Mouse (Mus musculus) heart, adult 2 months (tissue): ENCODE data around the gene Vmn2r50. TPM values are rescaled to one million over a fixed set of nuclear protein-coding genes. Genes with fewer than 3 reads are reported as not detected.
"Not testable (repeated sequence)": the region's sequence is repeated elsewhere in the genome, so short reads cannot be mapped to it uniquely, and the experiment has no call there.

Experiments
- DNase-seq, 2 experiments: peaks; one replicate each; pipeline ENCODE4 v3.0.0; 2021
- H3K27ac ChIP-seq: fragments of 200-600 bp; 2 replicates; pipeline ENCODE4 v1.8.1; 2022
- H3K27me3 ChIP-seq: fragments of 200-500 bp; 2 replicates; pipeline ENCODE4 v1.6.1; 2012; ENCODE audit warnings: mild to moderate bottlenecking, low read length, inconsistent platforms, mixed read lengths; ENCODE audit not compliant: control insufficient read depth, insufficient read depth
- H3K36me3 ChIP-seq: fragments of 200-500 bp; 2 replicates; pipeline ENCODE4 v1.6.1; 2012; ENCODE audit warnings: low read length, inconsistent platforms; ENCODE audit not compliant: control insufficient read depth, insufficient read depth
- H3K4me1 ChIP-seq: fragments of 200-500 bp; 2 replicates; pipeline ENCODE4 v1.6.1; 2011; ENCODE audit warnings: low read length; ENCODE audit not compliant: control insufficient read depth, insufficient read depth
- H3K4me3 ChIP-seq: fragments of 200-600 bp; 2 replicates; pipeline ENCODE4 v1.8.1; 2022
- H3K79me2 ChIP-seq: fragments of 200-500 bp; replicated peaks from 2 replicates; pipeline ENCODE4 v1.6.1; 2012; ENCODE audit warnings: mild to moderate bottlenecking, inconsistent platforms, low read length, moderate library complexity, mixed read lengths; ENCODE audit not compliant: control insufficient read depth, insufficient read depth
- H3K9ac ChIP-seq: fragments of 200-500 bp; 2 replicates; pipeline ENCODE4 v1.6.1; 2012; ENCODE audit warnings: low read depth, mild to moderate bottlenecking, control low read depth, inconsistent platforms, low read length, mixed read lengths
- WGBS: fragments of 180-500 bp; shearing (Covaris S2); methylation state at CpG from one replicate; pipeline ENCODE4 v1.1.7; 2018; 5-methylcytosine and 5-hydroxymethylcytosine counted together
- intact Hi-C: fragments of 180-260 bp; cut with DNase I; formaldehyde crosslinking; loops from one replicate; pipeline ENCODE4 v1.15.1; 2025
- long read RNA-seq: library from polyadenylated mRNA; stranded (forward); transcript quantifications from one replicate; pipeline ENCODE4 v2.0.0, GENCODE M21; 2021
- polyA plus RNA-seq: library from polyadenylated mRNA; depleted of rRNA; stranded (reverse); fragments of >200 nt; gene quantifications from 2 replicates; pipeline ENCODE4 v1.2.3, GENCODE M21; 2012; rRNA removed
- total RNA-seq, 2 experiments: library from RNA; stranded (reverse); gene quantifications; 2 replicates each; pipeline ENCODE4 v1.2.3; 2021

Gene Vmn2r50
- not detected for total RNA-seq
- polyA plus RNA-seq, result not detected in 2 replicates
- long read RNA-seq, result 0 reads

DNA sequence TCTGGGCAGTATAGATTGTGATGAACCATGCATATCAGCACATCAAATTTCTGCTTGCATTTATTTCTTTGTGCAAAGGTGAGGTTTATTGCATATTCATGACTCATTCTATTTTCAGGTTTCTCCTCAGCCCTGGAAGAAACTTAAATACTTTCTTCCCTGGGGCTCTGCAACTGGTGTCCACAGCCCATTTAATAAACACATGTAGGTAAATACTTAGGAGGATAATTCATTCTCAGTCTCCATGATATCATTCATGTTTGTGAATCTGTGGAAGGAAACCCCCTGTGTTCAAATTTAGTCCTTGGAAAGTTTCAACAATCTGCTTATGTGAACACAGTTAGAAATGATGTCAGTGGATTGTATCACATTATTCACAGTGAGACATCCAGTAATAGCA lies at the start of gene Vmn2r50:
TSS of gene Vmn2r50 (minus strand) at position 101 of the 400 bp plus-strand sequence.
- intact Hi-C loops, H3K4me1 ChIP-seq, H3K36me3 ChIP-seq, H3K9ac ChIP-seq, DNase-seq, H3K4me3 ChIP-seq, H3K79me2 ChIP-seq, H3K27ac ChIP-seq, H3K27me3 ChIP-seq: not testable (repeated sequence)

- H3K9ac ChIP-seq, H3K79me2 ChIP-seq, H3K4me3 ChIP-seq, H3K27ac ChIP-seq, DNase-seq, H3K27me3 ChIP-seq, H3K36me3 ChIP-seq, intact Hi-C loops, H3K4me1 ChIP-seq: not testable (repeated sequence)
- 14% methylated on average over 2 of the region's 2 CpGs for WGBS
Observed at GRCm38 (mm10) chr7:9992157-9992556, 60.9 kb downstream of the Vmn2r50 start, which contains the start of gene Vmn2r49. TSS of gene Vmn2r49 (minus strand) at chr7:9992257.

Other genes starting within 250 kb of the Vmn2r50 start
- not detected for gene Vmn2r47, start 212.0 kb downstream of the Vmn2r50 start, total RNA-seq
- not detected in 2 replicates for gene Vmn2r47, start 212.0 kb downstream of the Vmn2r50 start, polyA plus RNA-seq
- gene Vmn2r48, start 99.7 kb downstream of the Vmn2r50 start, total RNA-seq, result not detected
- not detected in 2 replicates for gene Vmn2r48, start 99.7 kb downstream of the Vmn2r50 start, polyA plus RNA-seq
- gene Vmn2r49, start 61.0 kb downstream of the Vmn2r50 start, total RNA-seq, result not detected
- not detected in 2 replicates for gene Vmn2r49, start 61.0 kb downstream of the Vmn2r50 start, polyA plus RNA-seq
- gene Vmn2r51, start 52.4 kb upstream of the Vmn2r50 start, total RNA-seq, result not detected
- not detected in 2 replicates for gene Vmn2r51, start 52.4 kb upstream of the Vmn2r50 start, polyA plus RNA-seq
- not detected for gene Vmn2r52, start 123.3 kb upstream of the Vmn2r50 start, total RNA-seq
- not detected in 2 replicates for gene Vmn2r52, start 123.3 kb upstream of the Vmn2r50 start, polyA plus RNA-seq
- not detected for gene Vmn1r66, start 224.7 kb upstream of the Vmn2r50 start, total RNA-seq
- gene Vmn1r66, start 224.7 kb upstream of the Vmn2r50 start, polyA plus RNA-seq, result not detected in 2 replicates